Mouse (Mus musculus) spleen, postnatal 14 days (tissue): ENCODE results near the gene Narf.
A peak's percentile ranks its signal among the peaks of the same experiment; 100 is the strongest.

Experiments used
- DNase-seq, 2 experiments: peaks; one replicate each; pipeline ENCODE4 v3.0.0; 2021 to 2022; ENCODE audit warnings: low spot score in 2 of 2

The Narf gene

DNA sequence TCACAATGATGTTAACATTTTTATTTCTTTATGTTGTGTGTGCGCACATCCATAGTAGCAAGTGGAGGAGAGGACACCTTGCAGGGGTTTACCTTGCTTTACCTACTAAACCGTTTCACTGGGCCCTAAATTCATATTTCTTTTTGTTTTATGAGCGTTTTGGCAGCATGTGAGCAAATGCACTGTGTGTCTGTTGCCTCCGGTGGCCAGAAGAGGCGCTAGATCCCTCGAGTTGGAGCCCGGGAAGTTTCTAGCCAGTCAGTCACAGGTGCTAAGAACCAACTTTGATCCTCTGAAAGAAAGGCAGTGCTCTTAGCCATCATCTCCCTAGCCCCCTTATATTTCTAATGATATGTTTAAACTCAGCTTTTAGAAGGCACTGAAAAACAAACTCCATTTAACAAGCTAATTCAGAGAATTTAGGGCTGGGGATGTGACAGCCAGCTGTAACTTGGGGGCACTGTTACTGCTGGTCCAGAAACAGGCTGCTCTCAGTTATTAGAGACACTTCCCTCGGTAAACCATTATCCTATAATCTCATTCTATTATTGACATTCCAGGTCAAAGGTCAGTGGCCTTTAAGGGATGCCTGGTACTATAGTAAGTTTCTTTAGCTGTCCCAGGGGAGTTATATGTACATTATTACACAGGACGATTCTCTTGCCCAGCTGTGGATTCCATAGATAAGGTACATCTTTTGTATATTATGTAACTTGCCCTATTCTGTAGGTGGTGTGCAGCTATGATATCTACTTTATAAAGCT is 1.4 kb upstream of the Narf start:
- DNase-seq, result peak; percentile 35 to 63

DNA sequence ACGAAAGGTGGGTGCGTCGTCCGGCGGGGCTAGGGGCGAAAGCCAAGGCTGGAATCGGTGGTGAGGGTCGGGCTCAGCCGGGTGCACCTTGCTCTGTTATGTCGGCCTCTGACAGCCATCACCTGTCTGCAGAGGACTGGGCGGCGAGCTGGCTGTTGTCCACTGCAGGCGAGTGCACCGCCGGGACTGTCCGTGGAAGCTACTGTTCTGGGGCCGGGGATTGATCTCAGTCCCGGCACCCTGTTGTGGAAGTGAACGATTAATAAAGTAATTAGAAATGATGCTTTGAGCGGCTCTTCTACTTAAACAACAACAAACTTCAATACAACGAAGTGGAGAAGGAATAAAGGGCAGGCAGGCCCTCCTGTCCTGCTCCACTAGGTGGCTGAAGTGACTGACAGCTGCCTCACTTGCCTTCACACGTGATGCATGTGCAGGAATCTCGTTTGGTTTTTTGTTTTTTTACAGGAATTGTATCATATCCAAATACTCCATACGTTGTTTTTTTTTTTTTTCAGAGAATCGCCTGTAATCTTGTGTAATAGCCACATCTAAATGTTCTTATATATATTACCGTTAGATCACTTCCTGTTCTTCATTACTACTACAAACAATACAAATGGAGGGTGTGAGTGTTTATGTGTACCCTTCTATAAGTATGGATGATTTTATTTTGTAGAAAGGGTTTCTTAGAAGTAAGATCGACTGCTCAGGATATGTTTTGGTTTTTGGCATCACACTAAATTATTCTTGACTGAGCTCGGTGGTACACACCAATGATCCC is 484 bp downstream of the Narf start:
- peak in 1 of 2 experiments; percentile 35 for DNase-seq

DNA sequence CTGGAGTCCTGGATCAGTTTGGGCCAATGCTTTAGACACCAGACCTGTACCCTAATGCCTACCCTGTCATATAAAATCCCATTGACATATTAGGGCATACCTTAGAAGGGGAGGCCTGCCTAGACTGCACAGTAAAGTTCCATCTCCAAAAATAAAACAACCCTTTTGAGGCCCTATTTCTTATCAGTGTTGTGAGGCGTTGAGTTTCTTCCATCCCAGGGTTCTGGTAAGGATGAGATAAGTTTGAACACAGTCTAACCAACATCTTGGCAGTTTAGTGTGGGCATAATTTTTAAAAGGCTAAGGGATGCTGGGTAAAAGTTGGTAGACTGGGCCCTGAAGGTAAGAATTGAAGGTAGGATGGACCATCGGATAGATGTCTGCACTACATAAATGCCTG is 2.6 kb downstream of the Narf start:
- DNase-seq, result peak in 1 of 2 experiments; percentile 12

DNA sequence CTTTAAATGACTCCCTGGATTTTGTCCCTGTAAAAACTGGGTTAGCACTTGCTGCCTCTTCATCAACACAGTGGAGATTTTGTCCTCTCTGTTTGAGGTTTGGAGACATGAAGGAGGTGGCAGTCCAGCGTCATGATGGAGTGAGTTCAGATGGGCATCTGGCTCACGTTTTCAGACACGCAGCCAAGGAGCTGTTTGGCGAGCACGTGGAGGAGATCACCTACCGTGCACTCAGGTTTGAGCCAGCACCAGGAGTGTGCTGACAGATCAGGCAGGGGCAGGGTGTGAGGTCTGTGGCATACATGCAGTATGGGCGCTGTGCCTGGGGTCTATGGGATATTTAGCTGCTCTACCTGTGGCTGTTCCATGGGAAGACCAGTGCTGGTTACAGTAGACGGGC is 13.1 kb downstream of the Narf start:
- DNase-seq, result no peak

DNA sequence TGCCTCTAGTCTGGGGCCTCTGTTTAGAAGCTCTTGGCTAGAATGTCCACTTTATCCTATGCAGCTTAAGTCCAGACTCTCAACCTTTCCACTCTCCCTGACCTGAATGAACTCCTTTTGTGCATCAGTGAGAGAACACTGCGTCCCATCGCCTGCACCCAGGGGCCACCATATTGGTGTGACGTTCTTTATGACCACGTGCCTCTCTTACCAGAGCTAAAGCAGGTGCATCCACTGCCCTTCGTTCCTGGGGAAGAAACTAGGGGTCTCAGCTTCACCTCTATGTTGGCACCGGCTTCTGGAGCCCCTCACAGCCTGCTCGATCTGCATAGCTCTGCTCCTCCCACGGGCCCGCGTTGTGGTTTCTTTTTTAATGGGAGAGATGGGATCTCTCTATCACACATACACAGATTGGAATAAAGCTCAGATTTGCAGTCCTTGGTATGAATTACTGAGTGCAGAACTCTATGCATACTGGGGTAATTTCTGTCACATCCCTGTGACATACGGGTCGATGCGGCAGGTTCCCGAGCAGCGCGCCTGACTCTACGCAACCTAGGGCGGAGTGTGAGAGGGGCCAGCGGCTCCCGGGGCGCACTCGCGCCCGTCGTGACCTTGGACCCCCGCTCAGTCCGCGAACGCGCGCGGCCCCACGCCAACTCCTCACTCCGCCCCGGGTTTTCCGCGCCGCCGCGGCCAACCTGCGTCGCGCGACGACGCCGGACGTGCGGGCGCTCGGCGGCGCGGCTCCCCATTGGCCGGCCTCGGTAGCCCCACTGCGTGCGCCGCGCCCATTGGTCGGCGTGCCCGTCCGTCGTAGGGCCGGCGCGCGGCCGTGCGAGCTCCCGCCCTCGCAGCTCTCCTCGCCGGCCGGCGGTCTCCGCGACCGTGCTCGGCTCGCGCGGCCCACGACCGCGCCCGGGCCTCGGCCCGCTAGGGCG is 22.4 kb downstream of the Narf start, which contains the start of gene Foxk2:
TSS of gene Foxk2 (plus strand) at position 831 of the 941 bp plus-strand sequence.
- peak; percentile 86 to 91 for DNase-seq

DNA sequence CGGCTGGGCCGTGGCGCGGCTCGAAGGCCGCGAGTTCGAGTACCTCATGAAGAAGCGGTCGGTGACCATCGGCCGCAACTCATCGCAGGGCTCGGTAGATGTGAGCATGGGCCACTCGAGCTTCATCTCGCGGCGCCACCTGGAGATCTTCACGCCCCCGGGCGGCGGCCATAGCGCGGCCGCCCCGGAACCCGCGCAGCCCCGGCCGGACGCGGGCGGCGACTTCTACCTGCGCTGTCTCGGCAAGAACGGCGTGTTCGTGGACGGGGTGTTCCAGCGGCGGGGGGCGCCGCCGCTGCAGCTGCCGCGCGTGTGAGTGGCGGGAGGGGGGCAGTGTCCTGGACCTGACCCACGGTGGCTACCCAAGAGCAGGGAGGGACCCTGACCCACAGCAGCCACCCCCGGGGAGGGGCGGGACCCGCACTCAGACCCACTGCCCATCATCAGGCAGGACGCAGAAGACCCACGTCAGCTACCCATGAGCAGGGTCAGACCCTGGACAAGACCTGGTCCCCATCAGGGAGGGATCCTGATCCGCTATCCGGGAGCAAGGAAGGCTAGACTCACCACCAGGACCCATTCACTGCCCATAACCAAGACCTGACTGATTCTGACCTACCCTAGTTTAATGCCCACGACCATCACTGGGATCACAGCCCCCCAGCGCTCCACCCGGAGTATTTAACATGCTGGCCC is 23.3 kb downstream of the Narf start:
- DNase-seq, result peak; percentile 21 to 37

DNA sequence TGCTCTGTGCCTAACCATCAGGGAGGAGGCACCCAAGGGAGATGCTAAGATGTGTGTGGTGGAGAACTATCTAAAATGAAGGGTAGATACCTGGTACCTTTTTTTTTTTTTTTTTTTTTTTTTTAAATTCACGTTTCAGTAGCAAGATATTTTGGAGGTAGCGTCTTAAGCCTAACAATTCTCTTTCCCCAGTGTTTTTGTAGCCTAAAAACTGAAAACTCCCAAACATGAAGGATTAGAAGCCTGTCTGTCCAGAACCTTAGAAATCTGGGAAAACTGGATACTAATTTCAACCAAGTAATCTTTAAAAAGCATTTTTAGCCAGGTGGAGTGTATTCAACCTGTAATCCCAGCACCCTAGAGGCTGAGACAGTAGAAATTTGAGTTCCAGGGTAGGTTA is 24.0 kb downstream of the Narf start:
- DNase-seq, result no peak

DNA sequence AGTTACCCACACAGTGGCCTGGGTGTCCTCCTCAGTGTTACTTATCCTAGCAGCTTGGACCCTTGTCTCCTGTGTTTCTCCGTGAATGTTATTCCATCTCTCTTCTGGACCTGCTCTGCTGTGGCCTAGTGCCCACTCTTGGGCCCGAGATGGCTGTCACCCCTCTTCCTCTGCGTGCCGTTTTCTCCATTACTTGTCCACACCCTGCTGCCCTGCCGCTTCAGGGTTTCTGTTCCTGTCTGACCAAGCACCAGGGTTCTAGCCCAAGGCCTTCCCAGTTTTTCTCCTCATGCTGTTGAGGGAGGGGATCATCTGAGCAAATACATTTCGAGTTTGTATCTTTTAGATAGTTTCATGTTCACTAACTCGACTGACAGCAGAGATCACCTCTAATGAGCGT is 40.5 kb downstream of the Narf start:
- no peak for DNase-seq

DNA sequence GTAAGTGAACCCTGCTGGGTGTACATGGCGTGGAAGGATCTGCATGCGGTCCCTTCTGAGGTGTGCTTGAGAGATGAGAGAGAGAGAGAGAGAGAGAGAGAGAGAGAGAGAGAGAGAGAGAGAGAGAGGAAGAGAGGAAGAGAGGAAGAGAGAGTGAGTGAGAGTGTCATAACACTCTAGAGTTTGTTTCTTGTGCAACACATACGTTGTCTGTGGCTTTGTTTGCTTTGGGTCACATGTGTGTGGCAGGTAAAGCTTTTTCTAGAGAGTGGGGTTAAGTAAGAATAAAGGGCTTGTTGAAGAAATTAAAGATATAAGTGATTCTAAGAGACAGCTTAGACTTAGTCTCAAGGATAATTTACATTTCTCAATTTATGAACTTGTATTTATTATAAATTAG is 41.0 kb downstream of the Narf start:
- no peak for DNase-seq

DNA sequence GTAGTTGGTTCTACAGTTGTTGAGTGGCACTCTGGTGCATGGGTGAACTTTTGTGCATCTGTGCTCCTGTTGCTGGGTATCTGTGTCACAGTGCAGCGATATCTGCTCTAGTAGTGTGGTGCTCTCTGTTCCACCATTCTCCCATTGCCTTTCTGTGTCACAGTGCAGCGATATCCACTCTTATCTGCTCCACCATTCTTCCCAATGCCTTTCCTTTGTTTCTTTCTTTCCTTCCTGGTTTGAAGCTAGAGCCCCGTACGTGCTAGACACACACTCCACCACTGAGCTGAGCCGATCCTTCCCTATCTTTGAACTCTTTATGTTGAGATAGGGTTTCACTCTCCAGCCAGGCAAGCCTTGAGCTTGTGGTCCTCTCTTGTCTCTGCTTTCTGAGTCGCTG is 45.9 kb downstream of the Narf start:
- DNase-seq, result no peak

DNA sequence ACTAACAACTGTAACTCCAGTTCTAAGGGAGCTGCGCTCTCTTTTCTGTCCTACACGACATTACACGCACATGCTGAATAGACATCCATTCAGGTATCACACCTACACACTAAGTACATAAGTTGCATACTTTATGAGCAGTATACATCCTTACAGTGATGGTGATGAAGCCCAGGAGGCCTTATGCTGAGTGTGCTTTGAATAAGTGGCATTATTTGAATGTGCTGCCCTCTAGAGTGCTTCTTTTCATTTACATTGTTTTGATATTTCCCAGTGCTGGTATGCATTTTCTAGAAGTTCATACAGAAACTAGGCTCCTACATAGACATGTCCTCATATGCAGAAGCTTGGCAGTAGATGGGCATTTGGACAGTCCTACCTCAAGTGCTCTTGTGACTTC is 52.8 kb downstream of the Narf start:
- DNase-seq, result no peak

DNA sequence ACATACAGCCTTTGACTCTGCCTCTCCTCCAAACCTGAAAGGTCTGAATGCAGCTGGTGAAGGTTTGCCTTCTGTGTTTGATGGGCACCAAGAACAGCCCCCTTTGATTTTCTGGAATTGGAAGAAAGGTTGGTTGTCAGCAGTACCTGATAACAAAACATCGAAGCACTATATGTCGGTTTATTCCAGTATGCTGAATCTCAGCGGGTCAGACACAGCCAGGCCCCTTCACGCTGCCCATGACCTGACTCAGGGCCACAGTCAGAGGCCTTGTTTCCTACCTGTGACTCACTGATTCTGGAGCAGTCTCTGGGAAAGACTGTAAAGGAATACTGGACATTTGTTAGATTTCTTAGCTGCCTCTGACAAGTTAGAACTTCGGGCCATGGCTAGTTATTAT is 57.7 kb downstream of the Narf start:
- no peak for DNase-seq

DNA sequence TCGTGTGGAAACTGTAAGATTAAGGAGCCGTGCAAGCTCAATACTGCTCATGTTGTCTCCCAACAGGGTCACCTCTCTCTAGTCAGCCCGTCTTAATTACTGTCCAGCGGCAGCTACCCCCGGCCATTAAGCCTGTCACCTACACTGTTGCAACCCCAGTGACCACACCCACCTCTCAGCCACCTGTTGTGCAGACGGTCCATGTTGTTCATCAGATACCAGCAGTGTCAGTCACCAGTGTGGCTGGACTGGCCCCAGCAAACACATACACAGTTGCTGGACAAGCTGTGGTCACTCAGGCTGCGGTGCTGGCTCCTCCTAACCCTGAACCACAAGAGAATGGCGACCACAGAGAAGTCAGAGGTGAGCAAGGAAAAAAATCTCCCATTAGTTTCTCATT is 61.4 kb downstream of the Narf start:
- no peak for DNase-seq

DNA sequence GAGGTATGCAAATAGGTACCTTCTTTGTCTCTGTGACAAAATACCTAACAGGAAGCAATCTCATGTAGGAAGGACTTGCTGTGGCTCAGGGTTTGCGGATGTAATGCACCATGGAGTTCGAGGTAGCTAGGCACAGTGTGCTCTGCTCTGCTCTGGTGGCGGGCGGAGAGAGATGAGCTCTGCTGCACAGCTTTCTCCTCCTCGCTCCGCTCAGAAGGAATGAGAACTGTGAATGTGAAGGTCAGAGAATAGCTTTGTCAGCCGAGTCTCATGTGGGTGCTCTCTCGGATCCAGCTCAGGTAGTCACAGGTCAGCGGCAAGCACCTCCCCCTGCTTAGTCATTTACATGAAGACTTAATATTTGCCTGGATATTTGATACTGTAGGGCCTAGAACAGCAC is 63.2 kb downstream of the Narf start:
- no peak for DNase-seq

DNA sequence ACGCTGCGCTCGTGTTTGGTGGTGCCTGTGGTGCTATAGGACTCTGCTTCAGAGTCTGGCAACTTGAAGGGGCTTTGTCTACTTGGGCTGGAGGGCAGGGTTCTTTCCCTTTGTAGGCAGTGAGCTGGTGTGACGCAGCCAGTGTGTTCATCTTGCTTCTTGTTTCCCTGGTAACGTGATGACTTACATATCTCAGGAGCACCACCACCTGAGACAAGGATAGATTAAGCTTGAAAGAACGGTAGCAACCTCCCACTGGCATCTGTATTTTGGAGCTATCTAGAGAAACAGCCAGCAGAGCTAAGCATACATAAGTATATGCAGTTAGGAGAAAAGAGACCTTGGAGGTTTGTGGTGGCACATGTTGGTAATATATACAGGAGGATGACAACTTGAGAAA is 68.3 kb downstream of the Narf start:
- DNase-seq, result no peak
